Mouse (Mus musculus) frontal cortex, postnatal 10 days (tissue): ENCODE measurements around the gene Rab28.
A peak's percentile ranks its signal among the peaks of the same experiment; 100 is the strongest.

Experiments used
- DNase-seq, 2 experiments: peaks; one replicate each; pipeline ENCODE4 v3.0.0; 2022; ENCODE audit warnings: low spot score in 2 of 2, mixed read lengths in 1 of 2

The Rab28 gene

DNA sequence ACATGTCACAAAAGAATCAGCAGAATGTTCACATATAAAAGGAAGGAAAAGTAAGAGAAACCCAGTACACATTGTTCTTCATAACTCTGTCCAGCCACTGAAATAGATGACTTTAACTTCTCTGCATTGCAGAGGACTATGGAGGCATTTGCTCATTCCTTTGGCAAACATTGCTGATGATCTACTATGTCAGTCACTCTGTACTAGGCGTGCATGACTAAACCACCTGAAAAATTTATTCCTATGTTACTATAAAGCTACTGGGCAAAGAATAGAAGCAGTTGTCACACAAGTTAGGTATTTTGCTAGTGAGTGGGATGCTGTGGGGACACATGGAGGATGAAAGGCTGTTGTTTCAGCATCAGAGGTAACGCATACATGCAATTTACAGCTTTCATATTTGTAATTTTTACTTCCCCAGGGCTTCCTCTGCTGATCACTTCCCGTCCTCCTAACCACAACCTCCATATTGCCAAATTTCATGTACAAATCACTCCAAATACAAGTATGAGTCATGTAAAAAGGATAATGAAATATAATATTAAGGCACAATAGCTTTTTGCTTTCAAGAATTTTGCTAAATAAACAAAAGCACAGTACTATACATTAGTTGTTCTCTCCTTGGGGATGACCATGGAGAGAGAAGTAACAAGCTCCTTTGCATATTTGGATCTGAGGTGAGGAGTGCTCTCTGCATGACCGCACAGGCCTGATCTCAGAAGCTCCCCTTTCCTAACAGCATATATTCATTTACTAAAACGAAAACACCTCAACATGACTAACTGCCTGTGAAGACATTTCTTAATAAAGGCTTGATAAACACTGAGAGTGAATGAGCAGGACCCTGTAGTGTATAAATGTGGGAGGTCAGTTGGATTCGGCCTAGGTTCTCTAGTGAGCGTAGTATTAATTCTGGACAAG lies 80.5 kb downstream of the Rab28 start:
- DNase-seq = no peak

DNA sequence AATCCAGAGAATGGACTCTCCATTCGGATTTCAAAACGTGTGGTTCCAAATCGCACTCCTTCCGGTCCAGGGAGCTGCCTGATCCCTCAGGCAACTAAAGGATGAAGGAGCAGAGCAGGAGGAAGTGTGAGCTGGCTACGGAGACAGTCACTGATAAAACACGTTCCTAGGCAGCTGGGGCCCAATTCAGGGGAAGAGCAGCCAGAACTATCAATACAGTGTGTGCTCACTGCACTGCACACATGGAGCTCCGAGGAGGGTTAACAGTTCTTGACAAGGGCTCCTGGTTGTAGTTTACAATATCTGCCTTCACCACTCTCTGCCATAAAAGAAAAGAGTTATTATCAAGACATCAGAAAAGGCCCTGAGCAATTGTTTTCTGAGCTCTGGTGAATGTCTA lies 82.4 kb downstream of the Rab28 start:
- DNase-seq = no peak

DNA sequence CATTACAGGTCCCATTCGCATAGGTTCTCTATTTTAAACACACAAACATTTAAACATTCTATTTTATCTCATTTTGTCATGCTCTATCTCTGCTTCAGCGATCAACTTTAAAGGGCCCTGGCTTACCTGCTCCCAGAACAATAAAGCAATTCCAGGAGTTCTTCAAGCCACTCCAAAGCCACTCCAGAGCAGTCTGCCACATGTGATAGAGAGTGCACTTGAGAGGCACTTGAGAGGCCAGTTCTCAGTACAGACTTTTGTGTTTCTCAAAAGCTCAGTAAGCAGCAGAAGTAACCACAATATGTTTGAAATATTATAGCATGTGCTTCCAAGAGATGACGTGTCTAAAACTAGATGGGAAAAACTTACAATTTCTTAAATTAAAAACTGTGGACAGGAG lies 86.2 kb downstream of the Rab28 start:
- no peak for DNase-seq

DNA sequence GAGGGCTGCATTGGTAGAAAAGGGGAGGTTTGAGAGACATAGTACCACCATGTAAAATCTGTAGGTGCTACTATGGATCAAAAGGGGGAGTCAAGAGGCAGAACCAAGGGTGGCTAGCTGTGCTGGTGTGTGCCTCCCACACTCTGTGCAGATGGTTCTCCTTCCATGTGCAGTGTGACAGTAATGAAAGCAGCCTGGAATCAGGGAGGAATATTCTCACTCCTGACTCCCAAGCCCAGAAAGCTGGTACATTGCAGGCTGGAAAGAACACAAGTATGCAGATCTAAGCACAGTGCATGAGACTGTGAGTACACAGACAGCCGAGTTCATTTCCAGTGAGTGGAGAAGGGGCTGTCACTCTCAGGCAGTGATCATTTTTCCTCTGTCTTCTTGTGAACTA lies 89.0 kb downstream of the Rab28 start:
- DNase-seq = peak in 1 of 2 experiments; percentile 18

DNA sequence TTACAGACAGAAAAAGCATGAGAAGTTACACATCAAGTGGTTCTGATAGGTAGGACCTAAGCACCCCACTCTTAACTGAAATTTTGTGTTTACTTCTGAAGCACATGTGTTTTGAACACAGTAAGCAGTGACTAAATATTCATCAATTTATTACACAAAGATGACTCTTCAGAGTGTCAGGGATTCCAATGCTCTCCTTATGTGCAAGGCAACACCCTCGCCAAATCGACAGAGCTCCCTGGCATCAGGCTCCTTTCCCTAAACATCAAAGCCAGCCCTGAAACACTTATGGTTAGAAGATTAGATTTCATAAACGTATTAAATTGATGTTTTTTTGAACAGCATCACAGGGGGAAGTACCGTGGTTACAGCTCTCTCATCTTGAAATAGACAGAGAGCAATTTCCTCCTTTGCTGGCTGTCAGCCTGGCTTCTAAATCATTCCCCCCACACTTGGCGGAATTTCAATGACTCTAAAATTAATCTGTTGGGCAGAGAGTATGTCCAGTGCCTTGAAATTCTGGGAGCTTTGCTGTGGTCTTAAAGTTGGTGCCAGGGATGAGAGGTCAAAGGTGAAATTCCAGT lies 97.4 kb downstream of the Rab28 start:
- no peak for DNase-seq

DNA sequence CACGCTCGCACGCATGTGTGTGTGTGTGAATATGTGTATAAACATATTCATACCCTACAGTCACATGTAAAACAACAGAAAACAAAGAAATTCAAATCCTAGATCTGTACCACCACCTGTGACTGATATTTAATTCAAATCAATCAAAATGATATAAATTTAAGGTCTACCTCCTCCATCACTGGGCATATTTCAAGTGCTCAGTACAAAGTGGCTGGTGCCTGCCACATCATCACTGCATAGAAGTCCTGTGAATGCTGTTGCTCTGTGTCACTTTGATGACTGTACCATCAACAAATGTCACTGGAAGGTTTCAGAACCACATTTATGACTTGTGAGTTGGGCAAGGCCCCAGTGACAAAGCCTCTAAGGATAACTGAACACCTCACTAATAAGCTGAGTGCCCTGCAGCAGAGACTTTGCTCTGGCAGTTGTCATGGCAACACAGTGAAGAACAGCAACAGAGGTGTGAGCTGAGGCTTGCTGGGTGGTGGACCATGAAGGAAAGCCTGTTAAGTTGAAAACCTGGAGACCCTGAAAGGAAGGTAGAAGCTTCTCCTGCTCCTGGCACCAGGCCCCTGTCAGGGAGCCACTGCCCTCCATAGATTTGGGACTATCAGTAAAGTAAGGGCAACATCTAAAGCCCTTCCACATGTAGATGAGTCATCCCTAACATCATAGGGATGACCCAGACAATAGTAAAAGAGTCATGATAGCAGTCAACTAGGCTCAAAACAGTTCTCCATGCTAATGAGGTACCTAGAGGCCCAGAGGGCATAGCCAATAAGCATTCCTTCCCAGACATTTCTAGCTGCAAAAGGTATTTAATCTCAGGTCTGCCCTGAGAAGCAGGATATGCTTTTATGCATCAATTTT lies 111.5 kb downstream of the Rab28 start:
- no peak for DNase-seq

DNA sequence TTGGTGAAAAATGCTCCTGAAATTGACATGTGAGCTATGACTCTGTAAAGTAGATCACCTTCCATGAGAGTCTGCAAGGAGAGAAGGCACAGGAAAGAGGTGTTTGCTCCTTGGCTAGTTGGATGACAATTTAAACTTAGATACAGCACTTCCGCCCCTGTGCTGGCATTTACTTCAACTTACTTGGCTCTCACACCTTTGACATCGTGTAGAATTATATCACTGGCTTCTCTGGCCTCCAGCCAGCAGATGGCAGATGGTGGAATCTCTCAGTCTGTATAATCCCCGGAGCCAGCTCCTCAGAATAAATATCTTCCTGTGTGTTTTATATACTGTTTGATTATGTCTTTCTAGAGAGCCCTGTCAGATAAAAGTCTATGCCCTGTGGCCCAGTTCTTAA lies 112.8 kb downstream of the Rab28 start:
- DNase-seq = peak; percentile 34 to 48

DNA sequence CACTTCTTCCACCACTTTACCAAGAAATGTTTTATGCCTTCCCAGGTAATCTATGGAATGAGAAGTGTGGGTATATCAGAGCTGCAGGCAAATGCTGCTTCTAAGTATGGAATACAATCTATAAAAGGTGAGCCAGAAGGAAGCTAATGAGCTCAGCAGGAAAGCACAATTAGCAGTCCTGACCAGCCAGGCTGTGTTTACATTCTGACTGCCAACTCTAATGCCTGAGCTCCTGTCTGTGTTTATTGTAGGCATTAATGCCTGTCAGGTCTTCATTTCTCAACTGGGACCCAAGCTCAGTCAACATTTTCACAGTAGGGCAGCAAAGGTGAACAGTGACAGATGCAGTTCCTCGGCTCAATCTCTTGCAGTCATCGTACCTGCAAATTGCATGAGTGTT lies 129.9 kb downstream of the Rab28 start:
- DNase-seq = no peak
